Mouse (Mus musculus) heart, embryonic 14.5 days (tissue): ENCODE measurements around the gene Nkapd1. TPM values are rescaled to one million over a fixed set of nuclear protein-coding genes. Genes with fewer than 3 reads are reported as not detected.

Experiments used
- ATAC-seq: fragments of 200-750 bp; cut with Nextera tagmentation; 2 replicates; pipeline ENCODE4 v1.8.0; 2017; ENCODE audit warnings: low read depth, moderate TSS enrichment; ENCODE audit not compliant: insufficient number of reproducible peaks, insufficient read depth, low FRiP score
- H3K27ac ChIP-seq, 2 experiments: fragments of 200-500 bp in 1 of 2; fragments of 300-500 bp in 1 of 2; sonication (generic) in 1 of 2; replicated peaks in 1 of 2; 2 replicates each; pipeline ENCODE4 v1.5.1; 2012 to 2014; ENCODE audit warnings: low read depth in 2 of 2, low read length in 2 of 2, control low read depth in 1 of 2, mild to moderate bottlenecking in 1 of 2, mixed read lengths in 1 of 2; ENCODE audit not compliant: control insufficient read depth in 1 of 2, insufficient read depth in 1 of 2
- H3K27me3 ChIP-seq: fragments of 300-500 bp; sonication (generic); 2 replicates; pipeline ENCODE4 v1.6.1; 2014; ENCODE audit warnings: mild to moderate bottlenecking, low read length, control low read depth; ENCODE audit not compliant: control insufficient read depth, insufficient read depth
- H3K36me3 ChIP-seq: fragments of 300-500 bp; sonication (generic); 2 replicates; pipeline ENCODE4 v1.6.1; 2014; ENCODE audit warnings: mild to moderate bottlenecking, control low read depth, low read length, mixed read lengths; ENCODE audit not compliant: control insufficient read depth, insufficient read depth
- H3K4me1 ChIP-seq, 2 experiments: fragments of 200-500 bp in 1 of 2; fragments of 300-500 bp in 1 of 2; sonication (generic) in 1 of 2; 2 replicates each; pipeline ENCODE4 v1.6.1; 2012 to 2014; ENCODE audit warnings: low read length in 2 of 2, control low read depth in 1 of 2, mixed read lengths in 1 of 2; ENCODE audit not compliant: control insufficient read depth in 2 of 2, insufficient read depth in 2 of 2
- H3K4me2 ChIP-seq: fragments of 300-500 bp; sonication (generic); 2 replicates; pipeline ENCODE4 v1.6.1; 2014; ENCODE audit warnings: mild to moderate bottlenecking, low read length
- H3K4me3 ChIP-seq, 2 experiments: fragments of 200-500 bp in 1 of 2; fragments of 300-500 bp in 1 of 2; sonication (generic) in 1 of 2; 2 replicates each; pipeline ENCODE4 v1.5.1; 2012 to 2014; ENCODE audit warnings: low read length in 2 of 2, mild to moderate bottlenecking in 2 of 2, control low read depth in 1 of 2, low read depth in 1 of 2, moderate library complexity in 1 of 2; ENCODE audit not compliant: control insufficient read depth in 1 of 2, insufficient read depth in 1 of 2
- H3K9ac ChIP-seq: fragments of 300-500 bp; sonication (generic); 2 replicates; pipeline ENCODE4 v1.6.1; 2014; ENCODE audit warnings: mild to moderate bottlenecking, low read length
- H3K9me3 ChIP-seq: fragments of 300-500 bp; sonication (generic); 2 replicates; pipeline ENCODE4 v1.6.1; 2016; ENCODE audit warnings: low read length, control low read depth; ENCODE audit not compliant: control insufficient read depth
- WGBS: fragments of 180-500 bp; shearing (Covaris S2); extraction: QIAGEN DNeasy Blood & Tissue Kit; methylation state at CpG from one replicate; pipeline ENCODE4 v1.1.7; 2014; 5-methylcytosine and 5-hydroxymethylcytosine counted together
- polyA plus RNA-seq: library from polyadenylated mRNA; unstranded; fragments of >200 nt; fragmentation: Nextera tagmentation; extraction: Ambion mirVana; gene quantifications from 2 replicates; pipeline ENCODE4 v1.2.1, GENCODE M21; 2014

The Nkapd1 gene
- polyA plus RNA-seq, 1 experiment from 2014 or later: 18.3 TPM

GRCm38 (mm10) chr9:50596973-50597372 is 20.3 kb downstream of the Nkapd1 start:
- Histone ChIP-seq H3K36me3 (peaks cover 66% of the 10 kb centered on the region), H3K4me3 (no peak overlapping the region), H3K27ac (no peak overlapping the region), H3K27me3 (no peaks in the 10 kb centered on the region), H3K9me3 (no peaks in the 10 kb centered on the region), H3K9ac (no peak overlapping the region), H3K4me1 (peaks cover 5 to 10% of the 10 kb centered on the region in 2 experiments; a peak in 3 of 4 replicates), H3K4me2 (no peak overlapping the region)
- ATAC-seq: no peak
- WGBS: 92% methylated on average over 8 of the region's 8 CpGs

GRCm38 (mm10) chr9:50594794-50595417 is 22.4 kb downstream of the Nkapd1 start:
- no peak for ATAC-seq
- H3K27me3 ChIP-seq: no peaks in the 10 kb centered on the region
- H3K9me3 ChIP-seq: no peaks in the 10 kb centered on the region
- H3K9ac ChIP-seq: no peak overlapping the region
- no peak overlapping the region for H3K4me2 ChIP-seq
- H3K4me1 ChIP-seq: no peaks in the 10 kb centered on the region
- WGBS: 75% methylated on average over 12 of the region's 12 CpGs
- no peak overlapping the region for H3K4me3 ChIP-seq
- peaks cover 56% of the 10 kb centered on the region for H3K36me3 ChIP-seq
- no peak overlapping the region; a peak in 1 of 4 replicates for H3K27ac ChIP-seq

- Histone ChIP-seq H3K27ac (no peak overlapping the region), H3K4me1 (no peaks in the 10 kb centered on the region), H3K4me2 (no peak overlapping the region), H3K36me3 (peaks cover 42% of the 10 kb centered on the region), H3K9me3 (no peaks in the 10 kb centered on the region), H3K9ac (no peak overlapping the region), H3K4me3 (no peak overlapping the region), H3K27me3 (no peaks in the 10 kb centered on the region)
- no peak for ATAC-seq
- 84% methylated on average over 3 of the region's 3 CpGs for WGBS
Measured at GRCm38 (mm10) chr9:50593544-50593943, 23.7 kb downstream of the Nkapd1 start.

GRCm38 (mm10) chr9:50592955-50593354 is 24.3 kb downstream of the Nkapd1 start:
- 78% methylated on average over 9 of the region's 9 CpGs for WGBS
- Histone ChIP-seq H3K36me3 (peaks cover 36% of the 10 kb centered on the region), H3K4me1 (no peaks in the 10 kb centered on the region), H3K4me3 (no peak overlapping the region), H3K9ac (no peak overlapping the region), H3K27me3 (no peaks in the 10 kb centered on the region), H3K27ac (no peak overlapping the region), H3K4me2 (no peak overlapping the region), H3K9me3 (no peaks in the 10 kb centered on the region)
- no peak for ATAC-seq

- H3K4me1 ChIP-seq: no peaks in the 10 kb centered on the region
- H3K9me3 ChIP-seq: no peaks in the 10 kb centered on the region
- peaks cover 16% of the 10 kb centered on the region for H3K36me3 ChIP-seq
- no peak overlapping the region for H3K9ac ChIP-seq
- H3K27ac ChIP-seq: no peak overlapping the region
- H3K27me3 ChIP-seq: no peaks in the 10 kb centered on the region
- ATAC-seq: no peak
- H3K4me3 ChIP-seq: no peak overlapping the region
- 71% methylated on average over 10 of the region's 10 CpGs for WGBS
- H3K4me2 ChIP-seq: no peak overlapping the region
Measured at GRCm38 (mm10) chr9:50590856-50591518, 26.3 kb downstream of the Nkapd1 start.

GRCm38 (mm10) chr9:50586955-50587354 is 30.3 kb downstream of the Nkapd1 start:
- 72% methylated on average over 4 of the region's 4 CpGs for WGBS
- Histone ChIP-seq H3K4me3 (no peak overlapping the region), H3K27me3 (no peaks in the 10 kb centered on the region), H3K27ac (no peak overlapping the region), H3K4me1 (no peaks in the 10 kb centered on the region), H3K36me3 (no peaks in the 10 kb centered on the region), H3K9me3 (no peaks in the 10 kb centered on the region), H3K4me2 (no peak overlapping the region), H3K9ac (no peak overlapping the region)
- ATAC-seq: no peak

- H3K9ac ChIP-seq: no peak overlapping the region
- no peak overlapping the region for H3K4me3 ChIP-seq
- H3K9me3 ChIP-seq: no peaks in the 10 kb centered on the region
- H3K27me3 ChIP-seq: no peaks in the 10 kb centered on the region
- H3K4me2 ChIP-seq: no peak overlapping the region
- H3K4me1 ChIP-seq: no peaks in the 10 kb centered on the region
- H3K36me3 ChIP-seq: no peaks in the 10 kb centered on the region
- no peak overlapping the region for H3K27ac ChIP-seq
- WGBS: 70% methylated on average over 6 of the region's 6 CpGs
- no peak for ATAC-seq
Measured at GRCm38 (mm10) chr9:50585145-50585818, 32.0 kb downstream of the Nkapd1 start.
